Mouse (Mus musculus): ENCODE results near the gene Nol6.
"Not testable (repeated sequence)": the region's sequence is repeated elsewhere in the genome, so short reads cannot be mapped to it uniquely, and the experiment has no call there.

The Nol6 gene

DNA sequence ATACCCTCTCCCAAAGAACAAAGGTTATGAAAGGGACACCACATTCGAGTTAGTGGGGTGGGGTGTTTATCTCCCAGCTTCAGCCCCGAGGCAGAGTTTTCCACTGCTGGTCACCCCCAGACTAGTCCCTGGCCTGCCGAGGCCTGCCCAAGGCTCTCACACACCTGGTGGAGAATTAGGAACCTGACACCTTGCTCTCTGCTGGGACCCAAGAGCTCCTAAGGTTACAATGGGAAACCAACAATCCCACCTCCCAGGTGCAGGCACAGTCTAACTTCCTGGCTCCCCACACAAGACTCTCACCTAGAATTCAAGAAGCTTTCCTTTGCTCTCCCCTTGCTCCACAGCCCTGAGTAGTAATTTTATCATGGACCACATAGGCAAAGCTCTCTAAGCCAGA lies 7.4 kb downstream of the Nol6 start:
- no peak for DNase-seq

DNA sequence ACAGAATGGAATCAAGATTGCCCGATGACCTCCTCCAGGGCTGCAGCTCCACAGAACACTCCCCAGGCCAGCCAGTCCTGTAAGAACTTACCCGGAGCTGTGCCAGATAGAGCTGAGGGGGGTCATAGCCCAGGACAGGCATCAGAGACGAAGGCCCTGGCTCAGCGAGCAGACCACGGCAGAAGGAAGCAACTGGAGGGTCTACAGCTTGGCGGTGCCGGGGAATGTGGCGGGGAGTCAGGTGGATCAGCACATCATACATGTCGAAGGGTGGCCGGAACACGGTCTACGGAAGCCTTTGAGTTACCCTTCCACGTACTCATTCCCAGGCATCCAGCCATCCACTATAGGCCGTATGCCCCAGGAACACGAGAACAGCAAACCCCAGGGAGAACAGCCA lies 8.5 kb downstream of the Nol6 start:
- DNase-seq, result no peak

- no peak for DNase-seq
Observed at GRCm38 (mm10) chr4:41115074-41115473, 9.2 kb downstream of the Nol6 start.

DNA sequence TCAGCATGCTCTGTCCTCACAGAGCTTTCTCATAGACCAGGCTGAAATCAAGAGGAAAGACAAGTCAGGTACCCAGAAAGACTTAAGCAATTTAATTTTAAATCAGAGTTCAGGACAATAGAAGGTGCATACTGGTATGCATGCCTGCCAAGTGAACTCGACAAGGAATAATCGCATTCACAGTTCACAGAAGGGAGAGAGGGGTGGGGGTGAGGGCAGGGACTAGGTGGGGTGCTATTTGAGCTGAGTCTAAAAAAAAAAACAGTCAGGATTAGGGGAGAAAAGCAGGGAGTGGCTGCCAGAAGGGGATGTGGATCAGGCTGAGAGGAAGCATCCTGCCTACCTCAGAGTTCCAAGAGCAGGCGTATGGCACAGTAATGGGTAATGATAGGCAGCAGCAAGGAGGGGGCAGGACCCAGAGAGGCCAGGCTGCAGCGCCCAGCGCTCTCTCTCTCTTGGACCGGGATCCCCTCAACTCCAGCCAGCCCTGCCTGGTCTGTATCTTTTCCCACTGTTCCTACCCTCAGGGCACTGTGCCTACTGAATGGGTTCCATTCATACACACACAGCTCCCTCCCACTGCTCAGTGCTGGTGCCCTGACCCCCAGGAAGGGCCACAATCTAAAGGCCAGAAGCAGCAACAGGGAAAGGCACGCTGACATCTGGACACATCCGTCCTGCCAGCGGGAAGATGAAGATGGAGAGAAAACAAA lies 9.7 kb downstream of the Nol6 start:
- no peak for DNase-seq

- no peak for DNase-seq
Observed at GRCm38 (mm10) chr4:41108717-41109425, 15.4 kb downstream of the Nol6 start.

GRCm38 (mm10) chr4:41107440-41107839 lies 16.8 kb downstream of the Nol6 start:
- DNase-seq, result no peak

- DNase-seq, result no peak
Observed at GRCm38 (mm10) chr4:41102901-41103300, 21.4 kb downstream of the Nol6 start.

GRCm38 (mm10) chr4:41100986-41101385 lies 23.3 kb downstream of the Nol6 start:
- no peak for DNase-seq

GRCm38 (mm10) chr4:41098577-41098951 lies 25.7 kb downstream of the Nol6 start:
- no peak for DNase-seq

DNA sequence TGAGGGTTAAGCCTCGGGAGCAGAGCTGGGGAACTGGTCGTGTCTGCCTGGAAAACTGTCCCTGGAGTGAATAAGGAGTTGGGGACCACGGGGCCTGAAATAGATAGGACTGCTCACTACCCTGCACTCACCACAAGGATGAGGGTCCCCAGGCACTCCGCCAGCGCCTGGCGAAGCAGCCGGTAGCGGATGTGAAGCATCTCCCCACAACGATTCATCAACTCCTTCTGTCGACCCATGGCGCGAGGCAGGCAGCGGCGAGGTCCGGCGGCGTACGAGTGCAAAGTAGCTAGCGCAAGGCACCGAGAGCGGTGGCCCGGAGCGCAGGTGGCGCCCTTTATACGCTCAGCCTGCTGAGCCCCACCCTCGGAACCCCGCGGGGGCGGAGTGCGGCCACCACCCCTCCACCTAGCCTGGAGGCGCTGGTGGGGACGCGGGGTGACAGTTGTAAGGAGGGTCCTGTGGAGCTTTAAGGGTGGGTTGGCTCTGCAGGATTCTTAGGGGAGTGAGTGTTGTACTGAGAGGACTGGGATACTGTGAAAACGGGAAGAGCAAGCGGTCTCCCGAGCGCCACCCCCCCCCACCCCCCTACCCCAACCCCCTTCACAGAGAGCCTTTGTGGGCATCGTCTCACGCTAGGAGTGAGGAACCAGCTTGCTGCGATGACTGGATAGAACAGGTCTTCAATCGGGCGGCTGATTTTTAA lies 26.2 kb downstream of the Nol6 start, which contains the start of gene Aqp3:
Gene Aqp3 (minus strand): TSS at position 313 of the 706 bp plus-strand sequence.
- DNase-seq, result no peak

- no peak for DNase-seq
Observed at GRCm38 (mm10) chr4:41097381-41097780, 26.9 kb downstream of the Nol6 start.

DNA sequence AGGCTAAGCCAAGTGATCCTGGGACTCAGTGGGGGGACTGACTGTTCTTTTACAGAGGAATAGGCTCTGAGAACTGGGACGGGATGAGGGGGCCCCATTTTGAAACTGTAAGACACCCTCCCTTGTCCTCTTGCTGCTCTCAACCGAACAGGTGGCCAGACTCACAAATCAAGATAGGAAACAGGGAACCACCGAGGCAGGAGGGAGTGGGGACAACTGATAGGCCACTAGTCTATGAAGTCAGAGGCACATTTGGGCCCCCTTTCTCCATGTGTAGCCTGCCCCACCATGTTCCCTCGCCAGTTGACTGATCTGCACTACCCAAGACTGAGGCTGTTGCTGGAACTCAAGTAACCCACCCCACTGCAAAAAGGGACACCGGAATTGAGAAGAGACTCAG lies 27.5 kb downstream of the Nol6 start:
- no peak for DNase-seq

DNA sequence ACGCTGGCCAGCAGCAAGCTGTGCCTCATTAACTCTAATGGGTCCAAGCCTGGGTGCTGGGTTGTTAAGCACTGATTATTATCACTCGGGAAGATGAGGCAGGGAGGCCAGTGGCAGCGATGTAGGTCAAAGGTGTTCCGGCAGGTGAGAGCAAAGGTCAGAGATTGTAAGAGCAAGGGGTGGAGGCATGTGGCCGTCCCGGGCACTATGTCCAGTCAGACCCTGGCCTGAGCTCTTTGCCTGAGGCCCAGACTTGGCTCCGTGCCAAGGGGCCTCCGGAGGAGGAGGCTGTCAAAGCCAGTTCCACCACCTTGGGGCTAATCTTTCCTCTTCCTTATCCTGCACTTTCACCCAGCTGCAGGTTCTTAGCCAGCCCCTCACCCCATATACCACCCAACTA lies 28.1 kb downstream of the Nol6 start:
- no peak for DNase-seq

DNA sequence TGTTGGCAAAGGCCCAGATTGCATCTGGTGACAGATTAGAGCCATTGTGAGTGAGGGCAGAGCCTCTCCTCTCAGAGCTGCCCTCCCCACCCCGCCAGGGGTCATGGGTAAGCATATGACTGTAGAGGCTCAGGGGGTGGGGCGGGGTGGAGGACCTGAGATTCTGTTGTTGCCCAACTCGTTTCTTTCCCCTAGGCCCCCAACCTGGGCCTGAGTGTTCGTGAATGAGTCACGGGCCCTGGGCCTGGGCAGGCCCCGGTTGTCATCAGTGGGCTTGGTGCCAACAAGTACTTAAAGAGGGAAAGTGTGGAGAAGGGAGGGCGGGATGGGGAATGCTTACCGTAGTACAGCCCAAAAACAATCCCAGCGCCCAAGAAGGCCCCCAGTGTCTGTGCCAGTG lies 29.9 kb downstream of the Nol6 start:
- no peak for DNase-seq

- no peak for DNase-seq
Observed at GRCm38 (mm10) chr4:41092958-41093357, 31.3 kb downstream of the Nol6 start.

GRCm38 (mm10) chr4:41091391-41091790 lies 32.9 kb downstream of the Nol6 start:
- DNase-seq, result no peak

GRCm38 (mm10) chr4:41089705-41090104 lies 34.5 kb downstream of the Nol6 start:
- DNase-seq, result no peak

- no peak for DNase-seq
Observed at GRCm38 (mm10) chr4:41089189-41089588, 35.1 kb downstream of the Nol6 start.

DNA sequence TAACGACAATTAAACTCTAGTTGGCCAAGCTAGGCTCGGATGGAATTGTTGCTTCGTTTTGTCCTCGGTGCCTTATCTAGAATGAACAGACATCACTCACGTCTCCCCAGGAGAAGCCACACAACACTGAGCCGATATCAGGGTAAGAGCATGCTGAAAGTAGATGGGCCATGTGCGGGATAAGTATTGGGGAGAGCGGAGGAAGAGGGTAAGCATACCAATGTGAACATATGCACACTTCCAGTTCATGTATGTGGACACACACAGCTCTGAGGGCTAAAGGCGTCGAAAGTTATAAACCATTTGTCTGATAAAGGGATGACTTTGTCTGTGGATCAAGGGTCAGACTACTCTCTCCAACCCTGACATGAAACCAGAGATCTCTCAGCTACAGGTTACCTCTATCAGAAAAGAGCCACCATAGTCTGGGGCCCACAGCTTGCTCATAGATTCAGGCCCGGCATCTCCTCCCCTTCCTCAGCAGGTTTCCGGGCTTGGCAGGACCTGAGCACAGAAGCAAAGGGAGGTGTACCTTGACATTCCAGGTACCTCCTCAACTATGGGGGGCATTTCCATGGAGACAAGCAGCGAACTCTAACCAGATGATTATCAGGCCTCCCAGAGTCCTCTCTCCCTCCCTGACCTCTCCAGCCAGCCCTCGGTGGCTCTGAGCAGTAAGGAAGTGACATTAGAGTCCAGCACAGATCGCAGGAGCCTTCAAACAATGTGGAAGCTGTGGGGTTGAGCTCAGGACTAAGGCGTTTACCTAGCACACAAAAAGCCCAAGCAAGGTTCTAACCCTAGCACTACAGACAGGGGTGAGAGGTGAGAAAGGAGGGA lies 36.6 kb downstream of the Nol6 start:
- DNase-seq, result no peak

DNA sequence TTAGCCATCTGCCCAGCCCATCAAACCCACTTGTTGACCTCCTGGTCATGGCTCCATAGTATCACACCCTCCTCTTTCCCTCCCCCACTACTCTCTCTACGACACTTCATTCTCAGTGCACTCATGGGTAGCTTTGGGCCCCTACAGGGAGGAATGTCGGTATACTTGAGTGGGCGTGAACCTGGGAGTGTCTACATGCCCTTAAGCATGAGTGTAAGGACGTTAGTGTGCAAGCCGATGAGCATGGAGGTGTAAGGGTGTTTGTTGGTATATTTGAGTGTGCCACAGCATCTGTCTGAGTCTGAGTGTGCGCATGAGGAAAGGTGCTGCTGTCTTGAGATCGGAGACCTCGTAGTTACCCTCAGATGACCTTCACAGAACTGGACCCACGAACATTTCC lies 37.3 kb downstream of the Nol6 start:
- DNase-seq, result no peak

- no peak for DNase-seq
Observed at GRCm38 (mm10) chr4:41084819-41085218, 39.4 kb downstream of the Nol6 start.

DNA sequence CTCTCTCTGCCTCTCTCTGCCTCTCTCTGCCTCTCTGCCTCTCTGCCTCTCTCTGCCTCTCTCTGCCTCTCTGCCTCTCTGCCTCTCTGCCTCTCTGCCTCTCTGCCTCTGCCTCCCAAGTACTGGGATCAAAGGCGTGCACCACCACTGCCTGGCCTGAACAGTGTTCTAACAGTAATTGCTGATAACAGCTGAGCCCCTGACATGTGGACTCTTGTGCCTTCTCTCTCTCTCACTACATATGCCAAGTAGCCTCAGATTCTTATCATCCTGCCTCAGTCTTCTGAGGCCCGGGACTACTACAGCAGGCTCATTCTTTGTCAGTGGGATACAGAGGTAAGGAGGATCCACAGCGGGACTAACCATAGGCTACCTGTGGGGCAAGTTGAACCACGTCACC lies 41.5 kb downstream of the Nol6 start:
- DNase-seq, result not testable (repeated sequence)

- DNase-seq, result no peak
Observed at GRCm38 (mm10) chr4:41081733-41082132, 42.5 kb downstream of the Nol6 start.

Measured in right cerebral cortex, postnatal 25 days (tissue).